Mouse (Mus musculus): ENCODE data around the gene Tuba4a. TPM values are rescaled to one million over a fixed set of nuclear protein-coding genes. Genes with fewer than 3 reads are reported as not detected.

The Tuba4a gene
- polyA plus RNA-seq (2012; rRNA removed), result 6.3 and 6.9 TPM in 2 replicates

GRCm38 (mm10) chr1:75219531-75219930, at the start of gene Tuba4a:
TSS of gene Tuba4a (minus strand) at chr1:75219865.

DNA sequence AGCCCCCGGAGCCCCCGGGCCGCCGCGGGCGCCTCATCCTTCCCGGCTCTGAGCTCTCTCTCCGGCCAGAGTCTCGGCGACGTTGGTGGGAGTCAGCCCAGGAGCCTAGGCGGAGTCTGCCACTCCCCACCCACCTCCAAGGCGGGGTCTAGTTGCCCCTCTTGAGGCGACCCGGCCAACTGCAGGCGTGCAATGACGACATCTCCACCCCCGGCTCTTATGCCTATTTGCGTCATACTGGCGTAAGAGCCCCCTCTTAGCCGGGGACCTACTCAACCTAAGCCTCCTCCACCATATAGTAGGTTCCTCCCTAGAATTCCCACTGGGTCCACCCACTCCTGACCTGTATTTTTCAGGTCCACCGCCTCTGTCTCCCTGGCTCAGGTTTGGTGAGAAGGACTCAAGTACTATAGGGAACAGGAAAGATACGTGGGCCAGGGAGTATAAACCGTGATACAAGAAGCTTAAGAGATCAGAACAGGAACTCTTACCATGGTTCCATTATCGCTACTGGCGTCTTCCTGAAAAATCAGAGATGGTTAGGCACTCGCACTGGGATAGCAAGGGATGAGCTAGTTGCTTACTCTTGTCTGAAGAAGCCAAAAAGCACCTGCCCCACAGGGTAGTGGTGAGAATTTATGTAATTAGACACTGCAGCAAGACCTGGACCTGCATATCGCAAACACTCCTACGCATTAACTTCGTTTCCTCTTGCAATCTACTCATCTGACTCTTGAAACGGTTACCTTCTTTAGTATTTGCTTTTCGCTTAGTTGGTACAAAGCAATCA, 44.6 kb upstream of the Tuba4a start, which contains the start of gene Ptprn:
Ptprn (minus strand) TSS at position 412 of the 790 bp plus-strand sequence.

GRCm38 (mm10) chr1:75236117-75237050, 16.7 kb upstream of the Tuba4a start, which contains the start of gene Dnajb2:
TSS of gene Dnajb2 (plus strand) at chr1:75236406.

GRCm38 (mm10) chr1:75231664-75232152, 12.0 kb upstream of the Tuba4a start, which contains the start of gene A630095N17Rik:
TSS of gene A630095N17Rik (minus strand) at chr1:75232102.

DNA sequence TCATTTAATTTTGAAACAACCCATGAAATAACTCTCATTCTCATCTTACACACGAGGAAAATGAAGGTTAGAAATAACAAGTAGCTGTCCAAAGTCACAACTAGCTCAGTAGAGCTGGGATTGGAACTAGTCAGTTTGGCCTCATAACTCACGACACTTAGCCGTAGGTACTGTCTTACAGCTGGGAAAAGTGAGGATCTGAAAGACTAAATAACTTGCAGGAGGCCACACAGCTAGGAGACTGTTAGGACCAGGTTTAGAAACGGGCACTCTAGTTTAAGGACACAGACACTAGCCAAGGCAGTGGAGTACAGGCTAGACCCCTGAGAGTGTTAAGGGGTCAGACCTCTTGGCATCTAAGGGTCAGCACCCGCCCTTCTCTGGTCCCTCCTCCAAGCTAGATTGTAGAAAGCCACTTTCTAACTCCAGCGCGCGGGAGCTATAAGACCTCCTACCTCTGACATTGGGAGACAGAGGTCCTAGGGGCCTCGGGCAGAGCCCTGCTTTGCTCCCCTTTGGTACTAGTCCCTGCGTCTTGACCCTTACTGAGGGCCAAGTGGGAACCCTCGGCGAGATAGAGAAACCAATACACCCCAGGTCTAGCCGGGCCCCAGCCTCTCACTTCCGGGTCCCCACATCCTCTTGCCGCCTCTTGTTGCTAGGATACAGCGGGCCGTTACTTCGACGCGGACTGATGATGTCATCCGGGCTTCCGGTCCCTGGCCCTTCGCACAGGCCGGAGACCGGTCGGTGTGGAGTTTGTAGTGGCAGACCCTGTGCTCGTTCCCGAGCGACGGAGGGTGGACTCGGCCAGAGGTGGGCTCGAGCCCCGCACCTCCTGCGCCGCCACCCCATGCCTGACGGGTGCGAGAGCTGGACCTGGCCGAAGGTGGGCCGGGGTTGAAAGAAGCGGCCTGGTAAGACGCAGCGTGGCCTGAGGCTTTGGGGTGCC, 9.3 kb downstream of the Tuba4a start, which contains the start of the genes Glb1l and Stk16:
Glb1l (minus strand) TSS at position 678 of the 952 bp plus-strand sequence.
Stk16 (plus strand) TSS at position 703 of the 952 bp plus-strand sequence.

DNA sequence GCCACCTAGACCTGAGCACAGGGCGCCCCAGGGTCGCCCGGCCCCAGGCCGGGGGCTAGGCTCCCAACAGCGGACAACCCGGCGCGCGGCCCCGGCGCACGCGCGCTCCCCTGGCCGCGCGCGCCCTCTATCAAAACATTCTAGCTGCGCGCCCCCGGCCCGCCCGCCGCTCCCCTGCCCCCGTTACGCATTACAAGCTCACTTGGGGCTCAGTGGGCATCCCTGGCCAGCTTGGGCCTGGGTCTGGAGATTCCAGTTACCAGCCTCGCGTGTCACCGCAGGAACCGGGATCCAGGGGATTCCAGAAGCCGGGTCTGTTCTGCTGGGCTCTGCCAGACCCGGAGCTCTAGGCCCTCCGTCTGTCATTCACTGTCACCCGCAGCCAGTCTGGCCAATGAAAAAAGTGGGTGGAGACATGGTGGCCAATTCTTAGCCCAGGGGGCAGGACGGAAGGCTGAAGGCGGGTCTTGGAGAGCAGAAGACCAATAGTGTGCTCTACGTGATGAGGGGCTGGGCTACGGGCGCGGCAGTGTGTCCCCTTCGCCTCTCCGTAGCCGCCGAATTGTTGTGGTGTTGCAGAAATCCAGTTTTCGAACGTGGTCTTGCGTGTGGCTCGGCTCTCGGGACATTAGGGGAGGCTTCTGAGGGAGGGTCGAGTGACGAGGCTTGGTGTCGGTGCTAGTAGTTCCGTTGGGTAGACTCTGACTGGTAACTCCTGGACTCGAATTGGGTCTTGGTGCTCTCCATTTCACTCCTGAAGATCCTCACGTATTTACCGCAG, 27.9 kb downstream of the Tuba4a start, which contains the start of the genes Ankzf1 and Atg9a:
Ankzf1 (plus strand) TSS at position 530 of the 781 bp plus-strand sequence.
Atg9a (minus strand) TSS at position 575 of the 781 bp plus-strand sequence.

DNA sequence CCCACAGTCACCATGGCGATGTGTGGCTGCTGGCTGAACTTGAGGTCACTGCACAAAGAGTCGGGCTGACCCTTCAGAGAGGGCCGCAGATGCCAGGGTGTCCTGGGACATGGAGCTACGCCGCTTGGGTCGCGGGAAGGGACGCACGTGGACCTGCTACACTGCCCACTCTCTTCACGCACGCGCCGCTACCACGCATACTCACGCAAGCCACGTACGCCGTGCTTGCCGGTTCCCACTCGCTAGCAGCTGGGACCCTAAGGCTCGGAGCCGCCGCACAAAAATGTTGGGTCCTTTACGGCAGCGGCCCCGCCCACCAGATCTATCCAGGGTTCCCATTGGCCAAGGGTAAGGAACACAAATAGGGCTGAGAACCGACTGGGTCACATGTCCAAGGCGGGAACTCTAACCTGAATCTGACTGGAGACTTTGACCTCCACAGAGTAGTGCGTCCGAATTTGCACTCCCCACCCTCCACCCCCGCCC, 39.5 kb downstream of the Tuba4a start, which contains the start of gene Abcb6:
Abcb6 (minus strand) TSS at position 288 of the 486 bp plus-strand sequence.

GRCm38 (mm10) chr1:75168472-75169464, 50.9 kb downstream of the Tuba4a start, which contains the start of gene Zfand2b:
TSS of gene Zfand2b (plus strand) at chr1:75168646.

Other genes starting within 250 kb of the Tuba4a start
- 3.0 and 3.8 TPM in 2 replicates for gene Nhej1, start 94.7 kb downstream of the Tuba4a start, polyA plus RNA-seq (2012; rRNA removed)
- gene Slc23a3, start 86.0 kb downstream of the Tuba4a start, polyA plus RNA-seq (2012; rRNA removed), result 0.06 and 0.15 TPM in 2 replicates
- 60.0 and 62.1 TPM in 2 replicates for gene Cnppd1, start 77.2 kb downstream of the Tuba4a start, polyA plus RNA-seq (2012; rRNA removed)
- 139 and 143 TPM in 2 replicates for gene Retreg2, start 77.1 kb downstream of the Tuba4a start, polyA plus RNA-seq (2012; rRNA removed)
- 53.6 and 56.3 TPM in 2 replicates for gene Zfand2b, start 51.2 kb downstream of the Tuba4a start, polyA plus RNA-seq (2012; rRNA removed)
- 31.6 and 32.7 TPM in 2 replicates for gene Abcb6, start 39.5 kb downstream of the Tuba4a start, polyA plus RNA-seq (2012; rRNA removed)
- gene Ankzf1, start 27.7 kb downstream of the Tuba4a start, polyA plus RNA-seq (2012; rRNA removed), result 30.2 and 33.0 TPM in 2 replicates
- 55.1 and 56.4 TPM in 2 replicates for gene Atg9a, start 27.7 kb downstream of the Tuba4a start, polyA plus RNA-seq (2012; rRNA removed)
- 40.1 and 40.9 TPM in 2 replicates for gene Glb1l, start 9.1 kb downstream of the Tuba4a start, polyA plus RNA-seq (2012; rRNA removed)
- 261 and 262 TPM in 2 replicates for gene Stk16, start 9.0 kb downstream of the Tuba4a start, polyA plus RNA-seq (2012; rRNA removed)
- gene A630095N17Rik, start 12.2 kb upstream of the Tuba4a start, polyA plus RNA-seq (2012; rRNA removed), result not detected in 2 replicates
- gene Dnajb2, start 16.5 kb upstream of the Tuba4a start, polyA plus RNA-seq (2012; rRNA removed), result 49.5 and 53.3 TPM in 2 replicates
- gene Ptprn, start 44.6 kb upstream of the Tuba4a start, polyA plus RNA-seq (2012; rRNA removed), result 36.6 and 47.6 TPM in 2 replicates
- gene Resp18, start 58.5 kb upstream of the Tuba4a start, polyA plus RNA-seq (2012; rRNA removed), result 58.6 and 67.6 TPM in 2 replicates
- 146 and 166 TPM in 2 replicates for gene Dnpep, start 98.1 kb upstream of the Tuba4a start, polyA plus RNA-seq (2012; rRNA removed)
- 0.93 and 10.1 TPM in 2 replicates for gene Des, start 140.5 kb upstream of the Tuba4a start, polyA plus RNA-seq (2012; rRNA removed)
- gene Speg, start 155.4 kb upstream of the Tuba4a start, polyA plus RNA-seq (2012; rRNA removed), result 41.4 and 54.7 TPM in 2 replicates
- gene Gmppa, start 216.1 kb upstream of the Tuba4a start, polyA plus RNA-seq (2012; rRNA removed), result 101 and 108 TPM in 2 replicates
- 22.4 and 30.0 TPM in 2 replicates for gene Asic4, start 230.6 kb upstream of the Tuba4a start, polyA plus RNA-seq (2012; rRNA removed)

All from central nervous system, embryonic 14 days (tissue).